Mouse (Mus musculus) intestine, embryonic 15.5 days (tissue): ENCODE measurements around the gene Gm10197. TPM values are rescaled to one million over a fixed set of nuclear protein-coding genes. Genes with fewer than 3 reads are reported as not detected.

Experiments
- ATAC-seq: fragments of 200-750 bp; cut with Nextera tagmentation; 2 replicates; pipeline ENCODE4 v1.8.0; 2017; ENCODE audit warnings: moderate TSS enrichment, moderate library complexity
- H3K27ac ChIP-seq: fragments of 300-500 bp; sonication (generic); 2 replicates; pipeline ENCODE4 v1.5.1; 2015; ENCODE audit warnings: mild to moderate bottlenecking, inconsistent platforms
- H3K27me3 ChIP-seq: fragments of 300-500 bp; sonication (generic); replicated peaks from 2 replicates; pipeline ENCODE4 v1.6.1; 2015; ENCODE audit warnings: inconsistent platforms
- H3K36me3 ChIP-seq: fragments of 300-500 bp; sonication (generic); 2 replicates; pipeline ENCODE4 v1.6.1; 2015; ENCODE audit warnings: inconsistent platforms
- H3K4me1 ChIP-seq: fragments of 300-500 bp; sonication (generic); replicated peaks from 2 replicates; pipeline ENCODE4 v1.6.1; 2015; ENCODE audit warnings: inconsistent platforms
- H3K4me2 ChIP-seq: fragments of 300-500 bp; sonication (generic); replicated peaks from 2 replicates; pipeline ENCODE4 v1.6.1; 2015; ENCODE audit warnings: mild to moderate bottlenecking, inconsistent platforms
- H3K4me3 ChIP-seq: fragments of 300-500 bp; sonication (generic); replicated peaks from 2 replicates; pipeline ENCODE4 v1.5.1; 2015; ENCODE audit warnings: inconsistent platforms
- H3K9ac ChIP-seq: fragments of 300-500 bp; sonication (generic); 2 replicates; pipeline ENCODE4 v1.6.1; 2015; ENCODE audit warnings: inconsistent platforms
- H3K9me3 ChIP-seq: fragments of 300-500 bp; sonication (generic); 2 replicates; pipeline ENCODE4 v1.6.1; 2016; ENCODE audit warnings: inconsistent platforms
- WGBS: fragments of 180-500 bp; shearing (Covaris S2); methylation state at CpG from one replicate; pipeline ENCODE4 v1.1.7; 2015; 5-methylcytosine and 5-hydroxymethylcytosine counted together
- polyA plus RNA-seq: library from polyadenylated mRNA; unstranded; fragments of >200 nt; fragmentation: Nextera tagmentation; extraction: Ambion mirVana; gene quantifications from 2 replicates; pipeline ENCODE4 v1.2.1, GENCODE M21; 2015

Gm10197 gene
- polyA plus RNA-seq = 1.4 TPM in 1 of 2 replicates, not detected in the other

DNA sequence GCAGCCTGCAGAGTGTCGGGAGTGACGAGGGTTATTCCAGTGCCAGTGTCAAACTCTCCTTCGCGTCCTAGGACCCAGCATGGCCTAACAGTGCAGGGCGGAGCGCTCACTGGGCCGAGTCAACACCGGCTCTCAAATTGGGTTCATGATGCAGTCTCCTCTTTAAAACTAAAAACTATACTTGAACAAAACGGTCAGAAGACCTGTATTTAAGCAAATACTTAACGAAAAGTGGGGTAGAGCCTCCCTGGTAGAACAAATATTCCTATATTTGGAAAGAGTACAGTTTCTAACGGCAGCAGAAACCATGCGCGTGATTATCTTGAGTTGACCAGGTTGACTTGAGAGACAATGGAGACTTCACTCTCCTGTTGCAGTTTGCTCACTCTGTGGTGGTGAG is at the start of gene Gm10197:
Gm10197 (minus strand) TSS at position 101 of the 400 bp plus-strand sequence.
- Histone ChIP-seq H3K36me3 (peaks cover 6% of the 10 kb centered on the region), H3K4me1 (peaks cover 9% of the 10 kb centered on the region; the same call in 1 of the 2 replicates), H3K27me3 (no peaks in the 10 kb centered on the region), H3K9ac (no peak within 1 kb of the TSS), H3K27ac (no peak within 1 kb of the TSS), H3K9me3 (no peaks in the 10 kb centered on the region), H3K4me3 (no peak within 1 kb of the TSS), H3K4me2 (no peak within 1 kb of the TSS)
- whole genome bisulfite sequencing = 90% methylated on average over 13 of the region's 13 CpGs
- no peak for ATAC-seq

DNA sequence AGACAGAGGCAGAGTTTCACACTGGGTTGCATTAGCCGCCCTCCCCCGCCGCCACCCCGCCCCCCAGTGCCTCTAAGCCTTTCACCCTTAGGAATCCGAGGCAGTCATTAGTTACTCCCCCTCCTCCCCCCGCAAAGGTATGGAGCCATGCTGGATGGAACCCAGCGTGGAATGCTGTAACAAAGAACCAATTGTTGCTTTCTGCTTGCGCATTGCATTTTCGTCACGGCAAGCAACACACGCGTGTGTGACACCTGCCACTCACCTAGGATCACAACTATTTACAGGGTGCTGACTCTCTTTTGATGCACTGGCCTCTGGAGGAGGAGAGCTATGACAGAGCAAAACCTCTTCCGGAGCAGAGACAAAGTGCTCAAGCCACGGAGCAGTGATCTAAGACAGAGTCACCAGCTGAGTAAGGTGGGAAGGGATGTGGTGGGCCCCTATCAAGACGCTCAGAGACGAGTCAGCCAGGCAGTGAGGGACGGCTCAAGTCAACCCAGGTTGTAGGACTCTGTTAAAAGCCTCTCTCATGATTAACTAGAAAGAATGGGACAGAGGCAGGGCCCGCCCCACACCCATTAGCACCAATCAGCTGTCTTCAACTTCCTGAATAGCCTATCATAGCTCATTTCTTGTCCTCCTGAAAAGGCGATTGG is 49.5 kb upstream of the Gm10197 start:
- H3K27me3 ChIP-seq = no peaks in the 10 kb centered on the region
- H3K4me2 ChIP-seq = peak overlapping the region; percentile 83
- WGBS = 1% methylated on average over 19 of the region's 19 CpGs
- H3K4me3 ChIP-seq = peak overlapping the region; percentile 34
- peak overlapping the region; percentile 69 for H3K27ac ChIP-seq
- no peaks in the 10 kb centered on the region for H3K9me3 ChIP-seq
- peak overlapping the region; percentile 31; the same call in 1 of the 2 replicates for H3K9ac ChIP-seq
- peak; percentile 96 for ATAC-seq
- H3K36me3 ChIP-seq = no peaks in the 10 kb centered on the region
- peaks cover 20% of the 10 kb centered on the region for H3K4me1 ChIP-seq

DNA sequence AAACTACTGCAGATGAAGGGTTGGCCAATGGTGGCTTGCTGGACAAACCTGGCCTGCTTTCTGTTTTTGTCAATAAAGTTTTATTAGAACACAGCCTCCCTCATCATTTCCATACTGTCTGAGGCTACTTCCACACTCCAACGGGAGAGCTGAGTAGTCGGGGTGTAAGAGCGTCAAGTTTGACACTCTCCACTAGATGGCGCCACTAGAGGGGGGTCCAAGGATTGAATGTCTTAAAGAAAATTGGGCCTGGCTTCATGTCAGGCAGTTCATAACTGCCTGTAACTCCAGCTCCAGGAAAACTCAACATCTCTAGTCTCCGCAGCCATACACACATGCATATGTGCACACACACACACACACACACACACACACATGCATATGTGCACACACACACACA is 48.3 kb upstream of the Gm10197 start:
- Histone ChIP-seq H3K4me2 (no peak overlapping the region), H3K9ac (no peak overlapping the region), H3K4me1 (peaks cover 20% of the 10 kb centered on the region), H3K27ac (no peak overlapping the region), H3K4me3 (no peak overlapping the region), H3K36me3 (no peaks in the 10 kb centered on the region), H3K9me3 (no peaks in the 10 kb centered on the region), H3K27me3 (no peaks in the 10 kb centered on the region)
- WGBS = 47% methylated on average over 5 of the region's 5 CpGs
- no peak for ATAC-seq

DNA sequence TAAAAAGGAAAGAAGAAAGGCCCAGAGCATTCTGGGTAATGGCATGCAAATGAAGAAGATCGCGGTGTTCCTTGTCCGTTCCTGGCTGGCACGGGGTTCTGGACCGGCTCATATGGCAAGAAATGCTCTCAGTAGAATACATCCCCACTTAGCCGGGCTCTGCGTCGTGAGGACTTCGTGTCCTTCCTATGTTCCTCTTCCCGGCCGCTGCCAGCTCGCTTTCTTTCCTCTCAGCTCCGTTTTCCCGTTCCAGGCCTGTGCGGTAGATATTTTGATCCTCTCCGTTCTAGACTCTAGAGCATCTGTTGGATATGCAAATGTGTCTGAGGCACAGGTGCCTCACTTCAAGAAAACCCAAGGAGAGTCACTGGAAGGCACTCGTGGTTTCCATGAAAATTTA is 43.6 kb upstream of the Gm10197 start:
- no peaks in the 10 kb centered on the region for H3K36me3 ChIP-seq
- no peaks in the 10 kb centered on the region for H3K27me3 ChIP-seq
- H3K4me1 ChIP-seq = peaks cover 12% of the 10 kb centered on the region
- no peaks in the 10 kb centered on the region for H3K9me3 ChIP-seq
- no peak overlapping the region for H3K4me3 ChIP-seq
- ATAC-seq = no peak
- H3K27ac ChIP-seq = no peak overlapping the region
- H3K9ac ChIP-seq = no peak overlapping the region
- WGBS = 81% methylated on average over 17 of the region's 17 CpGs
- H3K4me2 ChIP-seq = no peak overlapping the region

DNA sequence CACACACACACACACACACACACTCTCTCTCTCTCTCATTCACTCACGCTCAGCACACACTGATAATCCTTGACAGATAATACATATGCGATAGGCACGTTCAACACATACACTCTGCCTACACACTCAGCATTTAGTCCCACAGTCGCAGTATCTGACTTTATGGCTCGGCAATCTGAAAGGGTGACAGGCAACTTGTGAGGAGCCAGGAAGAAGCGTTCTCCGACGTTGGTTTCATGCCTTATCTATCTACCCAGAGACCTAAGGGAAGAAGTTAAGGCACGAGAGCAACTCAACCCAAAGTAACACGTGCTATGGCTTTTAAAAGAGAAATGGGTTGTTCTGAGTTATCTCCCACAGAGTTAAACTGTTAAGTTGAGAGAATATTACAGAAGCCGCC is 43.1 kb upstream of the Gm10197 start:
- Histone ChIP-seq H3K27me3 (no peaks in the 10 kb centered on the region), H3K9ac (no peak overlapping the region), H3K4me3 (no peak overlapping the region), H3K4me2 (no peak overlapping the region), H3K9me3 (no peaks in the 10 kb centered on the region), H3K36me3 (no peaks in the 10 kb centered on the region), H3K4me1 (peaks cover 12% of the 10 kb centered on the region), H3K27ac (no peak overlapping the region)
- WGBS = 68% methylated on average over 11 of the region's 11 CpGs
- ATAC-seq = peak; percentile 64

DNA sequence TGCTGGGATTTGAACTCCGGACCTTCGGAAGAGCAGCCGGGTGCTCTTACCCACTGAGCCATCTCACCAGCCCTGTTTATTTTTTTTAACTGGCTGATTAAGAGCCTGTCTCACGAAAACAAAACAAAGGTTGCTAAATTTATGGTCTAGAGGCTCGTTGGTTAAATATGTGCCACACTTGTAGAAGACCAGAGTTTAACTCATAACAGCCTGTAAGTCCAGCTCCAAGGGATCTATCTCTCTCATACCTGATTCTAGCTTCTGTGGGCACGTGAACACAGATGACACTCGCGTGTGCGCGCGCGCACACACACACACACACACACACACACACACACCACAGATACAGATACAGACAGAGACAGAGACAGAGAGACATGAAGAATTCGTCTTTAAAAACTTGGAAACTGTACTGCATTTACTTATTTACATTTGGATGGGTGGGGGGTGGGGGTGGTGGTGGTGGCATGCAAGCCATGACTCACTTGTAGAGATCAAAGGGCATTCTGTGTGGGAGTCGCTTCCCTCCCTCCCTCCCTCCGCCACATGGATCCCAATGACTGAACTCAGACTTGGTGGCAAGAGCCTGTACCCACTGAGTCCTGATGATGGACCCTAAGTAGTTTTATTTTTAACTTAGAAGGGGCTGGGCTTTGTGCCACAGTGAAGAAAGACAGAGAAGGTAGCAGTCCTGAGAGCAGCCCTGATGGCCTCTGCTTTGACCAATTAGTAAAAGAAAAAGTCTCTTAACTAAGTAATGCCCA is 42.2 kb upstream of the Gm10197 start:
- Histone ChIP-seq H3K36me3 (no peaks in the 10 kb centered on the region), H3K27me3 (no peaks in the 10 kb centered on the region), H3K27ac (no peak overlapping the region), H3K4me1 (peaks cover 12% of the 10 kb centered on the region), H3K9ac (no peak overlapping the region), H3K9me3 (no peaks in the 10 kb centered on the region), H3K4me2 (no peak overlapping the region), H3K4me3 (no peak overlapping the region)
- peak; percentile 71 for ATAC-seq
- 63% methylated on average over 15 of the region's 15 CpGs for WGBS

DNA sequence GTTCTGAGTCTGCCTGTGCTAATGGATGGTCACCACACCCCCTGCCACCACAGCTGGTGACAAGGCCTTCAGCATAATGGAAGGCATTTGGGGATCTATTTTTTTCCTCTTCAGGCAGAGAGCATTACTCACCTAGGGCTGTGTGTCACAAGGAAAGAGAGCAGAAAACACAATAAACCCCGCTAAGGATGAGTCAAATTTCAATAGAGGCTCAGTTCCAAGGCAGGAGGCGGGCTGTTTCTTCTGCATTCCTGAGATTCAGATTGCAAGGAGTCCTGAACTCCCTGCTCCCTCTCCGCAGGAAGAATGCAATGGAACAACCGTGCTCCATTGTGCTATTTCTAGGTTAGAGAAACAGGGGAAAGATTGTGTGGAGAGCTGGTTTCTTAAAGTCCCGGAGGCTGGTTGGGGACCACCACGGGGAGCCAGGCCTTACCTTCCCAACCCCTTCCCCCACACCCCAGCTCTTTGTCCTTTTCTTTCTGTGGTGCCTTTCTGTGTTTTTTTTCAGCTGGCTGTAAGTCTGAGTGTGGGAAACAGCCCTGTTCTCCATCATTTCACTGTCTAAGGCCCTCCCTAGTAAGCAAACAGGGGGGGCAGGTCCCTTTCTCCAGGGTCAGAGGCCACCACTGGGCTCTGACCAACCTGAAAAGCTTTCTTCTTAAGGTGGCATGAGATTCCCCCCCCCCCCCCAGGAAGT is 40.7 kb upstream of the Gm10197 start:
- H3K4me3 ChIP-seq = no peak overlapping the region
- peak overlapping the region; percentile 70 for H3K27ac ChIP-seq
- WGBS = 24% methylated on average over 6 of the region's 6 CpGs
- H3K36me3 ChIP-seq = no peaks in the 10 kb centered on the region
- no peak overlapping the region for H3K4me2 ChIP-seq
- H3K9ac ChIP-seq = no peak overlapping the region
- peak; percentile 40; the same call in 1 of the 2 replicates for ATAC-seq
- peaks cover 12% of the 10 kb centered on the region for H3K4me1 ChIP-seq
- no peaks in the 10 kb centered on the region for H3K9me3 ChIP-seq
- H3K27me3 ChIP-seq = no peaks in the 10 kb centered on the region

DNA sequence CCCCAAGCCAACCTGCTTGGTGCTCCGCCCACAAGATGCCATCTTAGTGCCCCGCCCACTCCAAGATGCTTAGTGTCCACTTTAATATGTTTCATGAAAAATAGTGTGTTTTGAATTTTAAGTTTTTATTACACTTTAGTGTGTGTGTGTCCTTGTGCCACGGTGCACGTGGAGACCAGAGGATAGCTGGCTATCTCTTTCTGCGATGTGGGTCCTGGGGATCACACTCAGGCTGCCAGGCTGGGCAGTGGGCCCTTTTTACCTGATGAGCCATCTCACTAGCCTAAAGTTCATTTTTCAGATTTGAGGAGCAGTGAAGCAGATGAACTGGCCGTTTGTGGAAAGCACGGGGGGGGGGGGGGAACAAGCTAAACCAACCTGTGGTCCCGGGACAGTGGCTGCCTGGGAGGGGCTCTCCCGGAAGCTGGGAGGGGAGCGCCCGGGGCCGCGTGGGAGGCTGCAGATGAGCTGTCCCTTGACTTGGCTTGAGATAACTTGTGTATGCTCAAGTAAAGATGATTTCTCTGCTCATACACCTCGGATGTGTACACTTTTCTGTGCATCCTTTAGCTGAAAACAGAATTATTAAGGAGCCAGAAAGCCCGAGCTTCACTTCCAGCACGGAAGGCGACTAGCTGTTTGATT is 38.2 kb upstream of the Gm10197 start:
- WGBS = 48% methylated on average over 17 of the region's 17 CpGs
- Histone ChIP-seq H3K27ac (no peak overlapping the region), H3K27me3 (no peaks in the 10 kb centered on the region), H3K4me1 (peaks cover 12% of the 10 kb centered on the region), H3K4me3 (no peak overlapping the region), H3K9me3 (no peaks in the 10 kb centered on the region), H3K4me2 (no peak overlapping the region), H3K9ac (no peak overlapping the region), H3K36me3 (no peaks in the 10 kb centered on the region)
- ATAC-seq = no peak

DNA sequence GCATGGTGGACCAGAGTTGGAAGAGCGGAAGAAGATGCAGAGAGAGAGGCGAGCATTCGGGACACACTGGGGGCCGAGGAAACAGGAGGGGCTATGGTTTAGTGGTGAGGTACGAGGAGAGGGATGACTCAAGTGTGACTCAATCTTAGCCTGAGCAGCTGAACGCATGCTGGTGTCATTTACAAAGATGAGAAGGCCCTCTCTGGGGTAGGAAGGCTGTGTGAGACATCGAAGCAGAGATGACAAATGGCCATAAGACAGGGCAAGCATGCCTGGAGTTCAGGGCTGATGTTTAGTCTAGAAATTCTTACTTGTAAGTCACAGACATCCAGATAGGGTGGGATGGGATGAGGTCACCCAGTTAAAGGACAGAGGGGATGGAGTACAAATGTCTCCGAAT is 36.8 kb upstream of the Gm10197 start:
- Histone ChIP-seq H3K9me3 (no peaks in the 10 kb centered on the region), H3K36me3 (no peaks in the 10 kb centered on the region), H3K4me2 (no peak overlapping the region), H3K4me1 (peaks cover 12% of the 10 kb centered on the region), H3K27me3 (no peaks in the 10 kb centered on the region), H3K9ac (no peak overlapping the region), H3K27ac (no peak overlapping the region), H3K4me3 (no peak overlapping the region)
- WGBS = 66% methylated on average over 8 of the region's 8 CpGs
- ATAC-seq = no peak

DNA sequence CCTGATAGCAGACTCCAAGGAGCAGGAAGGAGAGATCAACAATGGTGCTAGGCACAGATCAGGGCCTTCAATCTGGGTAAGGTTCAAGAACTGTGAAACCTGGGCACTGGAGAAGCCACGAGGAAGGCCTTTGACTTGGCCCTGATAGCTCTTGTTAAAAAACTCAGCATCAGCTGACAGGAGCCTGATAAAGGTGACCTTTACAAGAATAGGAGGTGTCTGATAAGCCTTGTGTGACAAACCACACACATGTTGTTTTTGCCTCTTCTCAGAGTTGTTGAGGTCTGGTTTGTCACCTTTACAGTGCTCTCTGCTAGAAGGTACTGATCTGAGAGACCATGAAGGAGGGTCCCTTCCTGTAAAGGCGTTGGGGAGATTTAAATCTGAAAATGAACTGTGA is 35.8 kb upstream of the Gm10197 start:
- H3K9me3 ChIP-seq = no peaks in the 10 kb centered on the region
- peaks cover 9% of the 10 kb centered on the region for H3K4me1 ChIP-seq
- 72% methylated on average over 2 of the region's 2 CpGs for WGBS
- no peaks in the 10 kb centered on the region for H3K27me3 ChIP-seq
- no peak overlapping the region for H3K4me2 ChIP-seq
- no peak overlapping the region for H3K9ac ChIP-seq
- ATAC-seq = no peak
- H3K27ac ChIP-seq = no peak overlapping the region
- no peak overlapping the region for H3K4me3 ChIP-seq
- no peaks in the 10 kb centered on the region for H3K36me3 ChIP-seq

DNA sequence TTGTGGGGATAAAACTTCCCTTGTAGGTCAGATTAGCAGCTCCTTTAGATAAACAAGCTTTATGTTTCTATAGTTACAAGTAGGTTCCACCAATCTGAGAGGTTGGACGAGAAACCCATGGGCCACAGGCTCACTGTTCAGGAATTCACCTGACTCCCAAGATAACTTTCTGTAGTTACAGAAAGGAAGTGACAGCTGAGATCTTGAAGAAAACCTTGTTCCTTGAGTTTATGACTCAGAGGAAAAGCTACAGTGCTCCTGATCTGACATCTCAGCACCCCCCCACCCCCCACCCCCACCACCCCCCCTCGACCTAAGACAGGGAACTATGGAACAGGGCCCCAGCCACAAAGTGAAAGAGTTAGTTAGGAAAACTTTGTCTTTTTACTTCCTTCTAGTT is 34.2 kb upstream of the Gm10197 start:
- ATAC-seq = no peak
- H3K9me3 ChIP-seq = no peaks in the 10 kb centered on the region
- H3K27me3 ChIP-seq = no peaks in the 10 kb centered on the region
- H3K4me1 ChIP-seq = no peaks in the 10 kb centered on the region; the same call in 1 of the 2 replicates
- H3K9ac ChIP-seq = no peak overlapping the region
- H3K27ac ChIP-seq = no peak overlapping the region
- no peak overlapping the region for H3K4me3 ChIP-seq
- no peak overlapping the region for H3K4me2 ChIP-seq
- 50% methylated on average over 2 of the region's 2 CpGs for WGBS
- H3K36me3 ChIP-seq = no peaks in the 10 kb centered on the region

DNA sequence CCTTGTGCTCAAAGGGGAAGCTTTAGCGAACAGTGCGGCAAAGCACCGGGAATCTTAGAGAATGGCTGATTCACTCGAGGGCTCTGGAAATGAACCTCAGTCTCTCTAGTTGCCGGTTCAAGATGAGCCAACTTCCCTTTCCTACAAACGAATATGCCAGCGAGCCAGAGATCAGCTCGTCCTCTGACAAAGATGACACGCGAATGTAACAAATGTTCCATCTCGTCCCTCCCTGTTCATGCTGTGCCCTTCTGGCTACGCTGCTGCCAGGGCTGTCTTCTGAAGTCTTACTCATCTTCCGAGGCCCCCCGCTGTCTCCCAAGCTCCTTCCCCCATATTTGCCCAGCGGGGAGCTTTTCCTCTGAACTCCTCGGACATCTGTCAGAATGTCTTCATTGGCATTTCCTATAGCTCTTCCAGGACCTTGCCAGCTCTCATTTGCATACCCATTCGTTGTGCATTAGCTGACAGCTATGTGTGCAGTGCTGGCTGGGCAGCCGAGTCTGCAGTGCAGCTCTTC is 33.3 kb upstream of the Gm10197 start:
- Histone ChIP-seq H3K9me3 (no peaks in the 10 kb centered on the region), H3K4me2 (no peak overlapping the region), H3K4me3 (no peak overlapping the region), H3K27ac (no peak overlapping the region), H3K4me1 (no peaks in the 10 kb centered on the region), H3K9ac (no peak overlapping the region), H3K36me3 (no peaks in the 10 kb centered on the region), H3K27me3 (no peaks in the 10 kb centered on the region)
- 84% methylated on average over 18 of the region's 18 CpGs for WGBS
- ATAC-seq = no peak
